Comparison of ENCODE assay signal across 9 mouse cellular contexts in the genomic region with DNA sequence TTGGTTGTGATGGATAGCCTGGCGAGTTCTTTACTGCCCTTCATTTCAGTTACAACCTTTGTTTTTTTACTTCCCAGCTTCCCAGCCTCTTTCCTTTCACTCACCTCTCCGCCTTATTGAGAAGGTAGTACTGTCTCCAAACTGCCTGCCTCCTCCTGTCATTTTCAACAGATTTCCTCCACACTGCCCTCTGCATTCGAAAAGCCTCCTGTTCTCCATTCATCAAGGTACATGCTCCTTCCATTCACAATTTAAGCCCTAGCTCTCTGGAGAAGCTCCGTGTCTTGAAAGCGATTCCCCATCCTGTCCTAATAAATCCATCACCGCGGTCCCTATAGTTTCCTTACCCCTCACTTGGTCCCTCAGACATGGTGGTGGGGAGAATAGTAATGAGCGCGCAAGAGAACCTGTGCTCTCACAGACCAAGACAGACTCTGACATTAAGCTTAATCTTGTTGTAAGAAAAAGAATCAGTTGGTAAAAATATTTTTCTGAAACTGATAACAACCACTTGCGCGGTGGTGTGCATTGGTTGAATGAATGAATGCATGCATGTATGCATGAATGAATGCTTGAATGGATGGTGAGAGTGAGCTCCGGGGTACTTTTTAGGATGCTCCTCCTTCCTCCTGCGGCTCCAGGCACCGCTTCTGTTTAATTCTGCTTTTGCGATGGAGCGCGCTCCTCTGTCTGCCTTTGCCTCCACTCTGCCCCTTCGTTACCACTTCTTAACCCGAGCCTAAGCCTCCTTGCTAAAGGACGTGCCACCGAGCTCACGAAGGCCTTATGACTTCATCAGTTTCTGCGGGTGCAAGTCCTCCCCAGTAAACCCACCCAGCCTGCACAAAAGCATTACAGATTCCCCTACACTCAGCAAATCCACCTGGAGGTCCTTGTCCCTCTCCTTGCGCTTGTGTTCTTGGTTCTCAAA. TPM values are rescaled to one million over a fixed set of nuclear protein-coding genes. Genes with fewer than 3 reads are reported as not detected.
DNase-seq lines count a peak whose midpoint lies in the region; ATAC-seq lines count a peak whose summit lies in the region.
"Had no signal": no experiment of that assay in that cellular context is flagged by ENCODE, and none has a peak within 500 bp of the region (broad histone marks: within the 10 kb centered on the region; RNA-seq: fewer than 3 reads in every experiment).

No protein-coding gene starts in this region.

- no peak overlapping the region for H3K27ac ChIP-seq in heart, embryonic 11.5 days (ENCODE audit: low read depth, low read length)
- no peak overlapping the region for H3K27ac ChIP-seq in forebrain, embryonic 13.5 days
- no peak overlapping the region for H3K27ac ChIP-seq in liver, embryonic 12.5 days
- H3K27ac ChIP-seq in stomach, embryonic 16.5 days (ENCODE audit: low read length) = no peak overlapping the region

- no peaks in the 10 kb centered on the region for H3K9me3 ChIP-seq in heart, embryonic 11.5 days (replicated peaks; ENCODE audit: control insufficient read depth, low read length)
- H3K9me3 ChIP-seq in forebrain, embryonic 13.5 days (replicated peaks) = no peaks in the 10 kb centered on the region
- no peaks in the 10 kb centered on the region for H3K9me3 ChIP-seq in liver, embryonic 12.5 days (replicated peaks)
- H3K9me3 ChIP-seq in stomach, embryonic 16.5 days (replicated peaks; ENCODE audit: control insufficient read depth, low read length) = no peaks in the 10 kb centered on the region

- H3K4me2 ChIP-seq in heart, embryonic 11.5 days = peak overlapping the region; percentile 94
- H3K4me2 ChIP-seq in forebrain, embryonic 13.5 days = peak overlapping the region; percentile 85
- peak overlapping the region; percentile 53 for H3K4me2 ChIP-seq in liver, embryonic 12.5 days
- H3K4me2 ChIP-seq in stomach, embryonic 16.5 days (ENCODE audit: low read depth, low read length) = peak overlapping the region; percentile 89

- no peak for ATAC-seq in heart, embryonic 11.5 days (replicated peaks; ENCODE audit: insufficient number of reproducible peaks, low FRiP score, low TSS enrichment)
- ATAC-seq in forebrain, embryonic 13.5 days = peak; percentile 44; the same call in 1 of the 2 replicates
- ATAC-seq in liver, embryonic 12.5 days = no peak
- ATAC-seq in stomach, embryonic 16.5 days (ENCODE audit: insufficient read depth, low FRiP score) = no peak

- WGBS in heart, embryonic 11.5 days (ENCODE audit: insufficient replicate concordance) = 10% methylated on average over 24 of the region's 24 CpGs
- WGBS in forebrain, embryonic 13.5 days = 4% methylated on average over 24 of the region's 24 CpGs
- WGBS in liver, embryonic 12.5 days (ENCODE audit: insufficient replicate concordance) = 10% methylated on average over 24 of the region's 24 CpGs
- WGBS in stomach, embryonic 16.5 days = 6% methylated on average over 24 of the region's 24 CpGs

- no peaks in the 10 kb centered on the region for H3K36me3 ChIP-seq in heart, embryonic 11.5 days (ENCODE audit: control insufficient read depth, insufficient read depth, low read length)
- H3K36me3 ChIP-seq in forebrain, embryonic 13.5 days (ENCODE audit: poor library complexity, severe bottlenecking) = no peaks in the 10 kb centered on the region
- no peaks in the 10 kb centered on the region for H3K36me3 ChIP-seq in liver, embryonic 12.5 days
- no peaks in the 10 kb centered on the region for H3K36me3 ChIP-seq in stomach, embryonic 16.5 days (ENCODE audit: control insufficient read depth, insufficient read depth, low read length)

- H3K4me3 ChIP-seq in heart, embryonic 11.5 days (ENCODE audit: low read depth, low read length) = peak overlapping the region; percentile 56
- peak overlapping the region; percentile 51 for H3K4me3 ChIP-seq in forebrain, embryonic 13.5 days
- peak overlapping the region; percentile 29; the same call in 1 of the 2 replicates for H3K4me3 ChIP-seq in liver, embryonic 12.5 days
- peak overlapping the region; percentile 47 for H3K4me3 ChIP-seq in stomach, embryonic 16.5 days (replicated peaks; ENCODE audit: low read length)

- peaks cover 2% of the 10 kb centered on the region; the same call in 1 of the 2 replicates for H3K4me1 ChIP-seq in heart, embryonic 11.5 days (ENCODE audit: control insufficient read depth, insufficient read depth, low read length)
- peaks cover 10% of the 10 kb centered on the region for H3K4me1 ChIP-seq in forebrain, embryonic 13.5 days
- no peaks in the 10 kb centered on the region for H3K4me1 ChIP-seq in liver, embryonic 12.5 days
- peaks cover 8% of the 10 kb centered on the region for H3K4me1 ChIP-seq in stomach, embryonic 16.5 days (ENCODE audit: control insufficient read depth, insufficient read depth, low read length)

- no peak for DNase-seq in heart, adult 11 months
- DNase-seq in R1 (ENCODE audit: low read depth, low spot score) = peak; percentile 16
- no peak for DNase-seq in adrenal gland, adult 18-20 months (ENCODE audit: low spot score in 2 of 2)
- DNase-seq in lung, postnatal 4 days = no peak

- peaks cover 27% of the 10 kb centered on the region; the same call in 1 of the 2 replicates for H3K27me3 ChIP-seq in heart, embryonic 11.5 days (ENCODE audit: control insufficient read depth, insufficient read depth, low read length)
- H3K27me3 ChIP-seq in forebrain, embryonic 13.5 days = peaks cover 15% of the 10 kb centered on the region
- peaks cover 42% of the 10 kb centered on the region for H3K27me3 ChIP-seq in liver, embryonic 12.5 days (replicated peaks)
- peaks cover 10% of the 10 kb centered on the region for H3K27me3 ChIP-seq in stomach, embryonic 16.5 days (ENCODE audit: control insufficient read depth, insufficient read depth, low read length)
- H3K27me3 ChIP-seq: CH12.LX had no signal

- H3K9ac ChIP-seq in heart, embryonic 11.5 days (ENCODE audit: low read depth, low read length) = peak overlapping the region; percentile 46; the same call in 1 of the 2 replicates
- peak overlapping the region; percentile 55 for H3K9ac ChIP-seq in forebrain, embryonic 13.5 days
- H3K9ac ChIP-seq in liver, embryonic 12.5 days = no peak overlapping the region
- H3K9ac ChIP-seq in stomach, embryonic 16.5 days (ENCODE audit: low read length) = peak overlapping the region; percentile 32; the same call in 1 of the 2 replicates

RNA-seq across cellular contexts. Expression of gene Hcrtr2, which starts 1.3 kb away (rescaled TPM):
- 0.40 and 0.55 TPM in 2 replicates for polyA plus RNA-seq in heart, embryonic 11.5 days (2014; fragmentation: Nextera tagmentation; extraction: Ambion mirVana)
- 1.2 and 2.1 TPM in 2 replicates for polyA plus RNA-seq in forebrain, embryonic 13.5 days (2015; fragmentation: Nextera tagmentation; extraction: Ambion mirVana)
- polyA plus RNA-seq in liver, embryonic 12.5 days (2016; fragmentation: Nextera tagmentation; extraction: Ambion mirVana) = not detected in 2 replicates
- 0.10 TPM in 1 of 2 replicates, not detected in the other for polyA plus RNA-seq in stomach, embryonic 16.5 days (2015; fragmentation: Nextera tagmentation; extraction: Ambion mirVana)
- total RNA-seq in adrenal gland, adult 18-20 months (2021) = under 1 TPM in 1 of 2 experiments, not detected in 1; 0.10 TPM
- total RNA-seq: CH12.LX had no signal
